Mouse (Mus musculus): ENCODE results near the gene Zpr1. TPM values are rescaled to one million over a fixed set of nuclear protein-coding genes. Genes with fewer than 3 reads are reported as not detected.

Zpr1 gene
- polyA plus RNA-seq, 1 experiment from 2014 or later: 64.2 TPM

DNA sequence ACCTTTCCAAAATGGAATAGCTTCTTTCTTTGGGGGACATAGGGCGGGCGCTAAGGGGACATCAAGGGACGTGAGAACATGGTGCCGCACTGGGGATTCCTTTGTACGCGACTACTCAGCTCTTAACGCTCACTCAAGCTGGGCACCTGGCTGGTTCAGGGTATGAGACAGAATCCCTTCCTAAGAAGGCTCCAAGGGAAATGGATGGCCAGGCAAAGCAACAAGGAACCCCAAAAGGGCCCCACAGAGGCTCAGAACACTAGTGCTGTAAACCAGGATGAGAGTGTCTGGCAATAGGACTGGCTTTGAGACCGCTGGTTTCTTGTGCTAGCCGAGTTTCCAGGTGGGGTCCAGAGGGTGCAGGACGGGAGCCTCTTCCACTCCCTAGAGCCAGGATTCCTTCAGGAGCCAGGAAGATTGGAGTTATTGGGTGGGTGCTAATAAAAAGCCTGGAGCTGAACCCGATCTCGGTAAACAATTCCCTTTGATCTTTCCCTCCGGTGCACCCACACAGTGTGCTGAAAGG lies 42.4 kb upstream of the Zpr1 start:
- H3K27ac ChIP-seq (replicated peaks; ENCODE audit: low read depth, low read length): no peak overlapping the region

DNA sequence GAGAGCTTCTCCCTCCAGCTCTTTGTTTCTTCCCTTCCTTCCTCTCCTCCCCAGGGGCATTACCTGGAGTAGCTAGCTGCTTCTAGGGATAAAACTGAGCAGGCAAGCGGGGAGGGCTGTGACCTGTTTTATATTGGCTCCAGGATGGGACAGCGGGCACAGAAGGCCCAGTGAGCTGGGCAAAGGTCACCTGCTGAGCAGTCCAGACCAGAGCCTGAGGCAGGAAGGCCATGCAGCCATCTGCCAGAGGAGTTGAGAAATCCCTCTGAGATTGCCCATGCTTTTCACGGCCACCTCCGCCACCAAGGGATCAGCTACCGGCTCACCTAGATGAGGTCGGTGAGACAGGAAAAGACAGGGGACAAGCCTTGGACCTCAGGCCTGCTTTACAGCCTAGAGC lies 37.7 kb upstream of the Zpr1 start:
- no peak for ATAC-seq (ENCODE audit: insufficient number of reproducible peaks, low FRiP score, low TSS enrichment, low read depth)
- no peak overlapping the region for H3K27ac ChIP-seq (replicated peaks; ENCODE audit: low read depth, low read length)
- no peaks in the 10 kb centered on the region for H3K36me3 ChIP-seq (ENCODE audit: control insufficient read depth, insufficient read depth, low read length)
- no peak overlapping the region for H3K9ac ChIP-seq (ENCODE audit: low read length)
- peaks cover 2% of the 10 kb centered on the region; the same call in 1 of the 2 replicates for H3K4me1 ChIP-seq (ENCODE audit: control insufficient read depth, insufficient read depth, low read length)
- no peak for DNase-seq (ENCODE audit: low spot score)
- WGBS: 89% methylated on average over 6 of the region's 6 CpGs
- H3K9me3 ChIP-seq (ENCODE audit: control insufficient read depth, low read length): no peaks in the 10 kb centered on the region
- no peak overlapping the region for H3K4me3 ChIP-seq (ENCODE audit: low read depth, low read length)
- no peak overlapping the region for H3K4me2 ChIP-seq (ENCODE audit: low read depth, severe bottlenecking)
- no peaks in the 10 kb centered on the region for H3K27me3 ChIP-seq (ENCODE audit: control insufficient read depth, insufficient read depth, low read length)

More for the DNA sequence above, 42.4 kb upstream of the Zpr1 start:
- Histone ChIP-seq H3K9me3 (ENCODE audit: control insufficient read depth, low read length) (no peaks in the 10 kb centered on the region), H3K4me1 (ENCODE audit: control insufficient read depth, insufficient read depth, low read length) (peaks cover 2% of the 10 kb centered on the region; the same call in 1 of the 2 replicates), H3K9ac (ENCODE audit: low read length) (peak overlapping the region; percentile 70), H3K4me2 (ENCODE audit: low read depth, severe bottlenecking) (peak overlapping the region; percentile 72), H3K27me3 (ENCODE audit: control insufficient read depth, insufficient read depth, low read length) (no peaks in the 10 kb centered on the region), H3K36me3 (ENCODE audit: control insufficient read depth, insufficient read depth, low read length) (no peaks in the 10 kb centered on the region), H3K4me3 (ENCODE audit: low read depth, low read length) (peak overlapping the region; percentile 47)
- ATAC-seq (ENCODE audit: insufficient number of reproducible peaks, low FRiP score, low TSS enrichment, low read depth) (no peak), DNase-seq (ENCODE audit: low spot score) (no peak)
- WGBS: 11% methylated on average over 13 of the region's 13 CpGs

DNA sequence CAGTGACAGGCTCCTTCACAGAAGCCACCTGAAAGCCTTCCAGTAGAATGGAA lies 37.4 kb upstream of the Zpr1 start, which contains the start of gene Apoc3:
Gene Apoc3 (minus strand): TSS at position 41 of the 53 bp plus-strand sequence.
- no peaks in the 10 kb centered on the region for H3K9me3 ChIP-seq (ENCODE audit: control insufficient read depth, low read length)
- H3K4me1 ChIP-seq (ENCODE audit: control insufficient read depth, insufficient read depth, low read length): peaks cover 1% of the 10 kb centered on the region; the same call in 1 of the 2 replicates
- DNase-seq (ENCODE audit: low spot score) (no peak), ATAC-seq (ENCODE audit: insufficient number of reproducible peaks, low FRiP score, low TSS enrichment, low read depth) (no peak)
- H3K4me3 ChIP-seq (ENCODE audit: low read depth, low read length): no peak within 1 kb of the TSS
- no peaks in the 10 kb centered on the region for H3K36me3 ChIP-seq (ENCODE audit: control insufficient read depth, insufficient read depth, low read length)
- H3K4me2 ChIP-seq (ENCODE audit: low read depth, severe bottlenecking): no peak within 1 kb of the TSS
- H3K27me3 ChIP-seq (ENCODE audit: control insufficient read depth, insufficient read depth, low read length): no peaks in the 10 kb centered on the region
- no peak within 1 kb of the TSS for H3K9ac ChIP-seq (ENCODE audit: low read length)
- H3K27ac ChIP-seq (replicated peaks; ENCODE audit: low read depth, low read length): no peak within 1 kb of the TSS

DNA sequence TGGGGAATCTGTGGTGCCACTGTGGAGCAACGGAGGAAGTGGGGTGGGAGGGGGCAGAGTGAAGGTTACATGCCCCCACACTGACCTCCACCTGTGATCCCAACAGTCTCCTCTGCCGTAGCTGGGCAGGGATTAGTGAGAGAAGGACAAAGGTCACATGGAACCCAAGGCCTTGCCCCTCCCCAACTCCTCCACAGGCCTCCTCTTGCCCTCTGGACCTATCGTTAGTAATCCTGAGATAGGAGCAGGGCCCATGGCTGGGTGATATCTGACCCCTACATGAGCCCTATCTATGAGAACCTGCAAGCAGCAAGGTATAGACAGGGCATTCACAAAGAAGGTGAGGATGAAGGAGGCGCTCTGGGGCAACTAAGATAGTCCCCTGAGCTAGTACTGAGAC lies 37.2 kb upstream of the Zpr1 start:
- Histone ChIP-seq H3K4me3 (ENCODE audit: low read depth, low read length) (no peak overlapping the region), H3K36me3 (ENCODE audit: control insufficient read depth, insufficient read depth, low read length) (no peaks in the 10 kb centered on the region), H3K9me3 (ENCODE audit: control insufficient read depth, low read length) (no peaks in the 10 kb centered on the region), H3K4me1 (ENCODE audit: control insufficient read depth, insufficient read depth, low read length) (no peaks in the 10 kb centered on the region; the same call in 1 of the 2 replicates), H3K27me3 (ENCODE audit: control insufficient read depth, insufficient read depth, low read length) (no peaks in the 10 kb centered on the region), H3K4me2 (ENCODE audit: low read depth, severe bottlenecking) (no peak overlapping the region), H3K27ac (replicated peaks; ENCODE audit: low read depth, low read length) (no peak overlapping the region), H3K9ac (ENCODE audit: low read length) (no peak overlapping the region)
- ATAC-seq (ENCODE audit: insufficient number of reproducible peaks, low FRiP score, low TSS enrichment, low read depth) (no peak), DNase-seq (ENCODE audit: low spot score) (no peak)
- 50% methylated on average over 4 of the region's 4 CpGs for WGBS

DNA sequence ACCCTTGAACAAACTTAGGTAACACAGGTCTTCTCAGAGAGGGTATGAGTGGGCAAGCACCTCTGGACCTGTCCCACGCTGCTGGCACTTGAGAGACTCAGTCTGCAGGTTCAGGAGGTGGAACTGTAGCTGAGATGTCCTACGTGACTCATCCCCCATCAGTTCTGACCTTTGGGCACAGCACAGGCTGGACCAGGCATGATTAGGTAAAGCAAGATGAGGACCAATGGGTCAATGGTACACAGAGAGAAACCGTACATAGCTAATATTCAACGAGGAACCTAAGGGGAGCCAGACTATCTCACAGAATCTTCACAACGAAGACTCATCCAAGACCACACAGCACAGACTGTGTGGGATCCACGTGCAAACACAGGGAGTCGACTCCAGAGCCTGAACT lies 34.0 kb upstream of the Zpr1 start:
- H3K9me3 ChIP-seq (ENCODE audit: control insufficient read depth, low read length): no peaks in the 10 kb centered on the region
- no peaks in the 10 kb centered on the region for H3K36me3 ChIP-seq (ENCODE audit: control insufficient read depth, insufficient read depth, low read length)
- no peaks in the 10 kb centered on the region for H3K4me1 ChIP-seq (ENCODE audit: control insufficient read depth, insufficient read depth, low read length)
- H3K9ac ChIP-seq (ENCODE audit: low read length): no peak overlapping the region
- H3K27me3 ChIP-seq (ENCODE audit: control insufficient read depth, insufficient read depth, low read length): no peaks in the 10 kb centered on the region
- DNase-seq (ENCODE audit: low spot score) (no peak), ATAC-seq (ENCODE audit: insufficient number of reproducible peaks, low FRiP score, low TSS enrichment, low read depth) (no peak)
- H3K27ac ChIP-seq (replicated peaks; ENCODE audit: low read depth, low read length): no peak overlapping the region
- no peak overlapping the region for H3K4me2 ChIP-seq (ENCODE audit: low read depth, severe bottlenecking)
- no peak overlapping the region for H3K4me3 ChIP-seq (ENCODE audit: low read depth, low read length)
- 89% methylated on average over 7 of the region's 7 CpGs for WGBS

DNA sequence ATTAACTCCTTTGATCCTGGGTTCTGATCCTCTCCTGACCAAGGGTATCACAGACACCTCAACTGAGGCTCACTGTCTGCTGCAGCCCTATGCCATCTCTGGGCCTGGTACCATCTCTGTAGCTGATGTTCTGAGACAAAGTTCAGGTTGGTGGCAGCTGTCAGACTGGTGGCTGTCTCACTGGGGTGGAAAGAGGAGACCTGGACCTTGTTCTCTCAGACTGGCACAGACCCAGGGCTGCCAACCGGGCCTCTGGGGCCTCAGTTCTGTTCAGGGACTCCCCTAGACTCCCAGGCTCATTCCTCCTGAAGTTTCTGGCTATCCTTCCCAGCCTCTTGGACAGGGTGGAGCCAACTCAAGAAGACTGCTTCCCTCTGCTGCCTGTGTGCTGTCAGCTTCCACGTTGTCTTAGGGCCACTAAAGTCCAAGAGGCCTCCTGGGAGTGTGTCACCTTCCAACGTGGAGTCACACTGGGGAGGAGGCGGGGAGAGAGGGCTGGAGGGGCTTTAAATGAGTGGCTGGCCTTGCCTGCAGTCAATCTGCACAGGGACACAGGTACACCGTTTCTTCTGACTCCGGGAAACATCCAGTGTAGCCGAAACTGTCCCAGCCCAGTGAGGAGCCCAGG lies 32.2 kb upstream of the Zpr1 start, which contains the start of gene Apoa4:
Gene Apoa4 (plus strand): TSS at position 171 of the 628 bp plus-strand sequence.
- Histone ChIP-seq H3K9ac (ENCODE audit: low read length) (no peak within 1 kb of the TSS), H3K27ac (replicated peaks; ENCODE audit: low read depth, low read length) (no peak within 1 kb of the TSS), H3K27me3 (ENCODE audit: control insufficient read depth, insufficient read depth, low read length) (no peaks in the 10 kb centered on the region), H3K4me2 (ENCODE audit: low read depth, severe bottlenecking) (no peak within 1 kb of the TSS), H3K9me3 (ENCODE audit: control insufficient read depth, low read length) (no peaks in the 10 kb centered on the region), H3K4me1 (ENCODE audit: control insufficient read depth, insufficient read depth, low read length) (no peaks in the 10 kb centered on the region), H3K36me3 (ENCODE audit: control insufficient read depth, insufficient read depth, low read length) (no peaks in the 10 kb centered on the region), H3K4me3 (ENCODE audit: low read depth, low read length) (no peak within 1 kb of the TSS)
- DNase-seq (ENCODE audit: low spot score): no peak
- no peak for ATAC-seq (ENCODE audit: insufficient number of reproducible peaks, low FRiP score, low TSS enrichment, low read depth)
- WGBS: 66% methylated on average over 7 of the region's 7 CpGs

DNA sequence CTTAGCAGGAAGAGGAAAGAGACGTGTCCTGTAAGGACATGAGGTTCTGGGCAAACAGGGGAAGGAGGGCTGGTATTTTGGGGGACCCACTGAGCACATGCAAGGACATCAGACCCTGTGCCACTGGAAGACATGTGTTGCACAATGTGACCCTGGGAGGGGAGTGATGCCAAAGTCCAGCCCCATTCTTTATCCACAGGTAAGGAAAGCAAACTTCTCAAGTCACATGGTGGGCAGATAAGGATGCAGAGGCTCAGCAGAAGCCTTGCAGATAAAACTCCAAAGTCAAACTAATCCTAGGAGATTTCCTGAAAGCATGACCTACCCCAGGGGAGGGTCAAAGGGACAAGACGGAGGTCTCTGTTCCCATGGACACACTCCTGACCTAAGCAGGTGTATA lies 31.0 kb upstream of the Zpr1 start:
- H3K4me3 ChIP-seq (ENCODE audit: low read depth, low read length): no peak overlapping the region
- H3K27me3 ChIP-seq (ENCODE audit: control insufficient read depth, insufficient read depth, low read length): no peaks in the 10 kb centered on the region
- DNase-seq (ENCODE audit: low spot score) (no peak), ATAC-seq (ENCODE audit: insufficient number of reproducible peaks, low FRiP score, low TSS enrichment, low read depth) (no peak)
- H3K36me3 ChIP-seq (ENCODE audit: control insufficient read depth, insufficient read depth, low read length): no peaks in the 10 kb centered on the region
- no peaks in the 10 kb centered on the region for H3K4me1 ChIP-seq (ENCODE audit: control insufficient read depth, insufficient read depth, low read length)
- no peak overlapping the region for H3K4me2 ChIP-seq (ENCODE audit: low read depth, severe bottlenecking)
- no peak overlapping the region for H3K9ac ChIP-seq (ENCODE audit: low read length)
- H3K9me3 ChIP-seq (ENCODE audit: control insufficient read depth, low read length): no peaks in the 10 kb centered on the region
- no peak overlapping the region for H3K27ac ChIP-seq (replicated peaks; ENCODE audit: low read depth, low read length)
- WGBS: 71% methylated on average over 2 of the region's 2 CpGs

DNA sequence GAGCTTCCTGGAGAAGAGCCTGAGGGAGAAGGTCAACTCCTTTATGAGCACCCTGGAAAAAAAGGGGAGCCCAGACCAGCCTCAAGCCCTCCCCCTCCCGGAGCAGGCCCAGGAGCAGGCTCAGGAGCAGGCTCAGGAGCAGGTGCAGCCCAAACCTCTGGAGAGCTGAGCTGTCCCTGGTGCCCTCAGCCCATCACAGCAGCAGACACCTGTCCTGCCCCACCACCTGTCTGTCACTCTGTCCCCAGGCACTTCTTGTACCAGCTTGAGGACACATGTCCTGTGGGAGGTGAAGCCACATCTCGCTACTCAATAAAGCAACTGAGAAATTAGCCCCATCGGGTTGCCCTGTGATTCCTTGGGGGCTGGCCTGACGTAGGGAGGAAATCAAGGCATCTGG lies 29.7 kb upstream of the Zpr1 start:
- no peak overlapping the region for H3K27ac ChIP-seq (replicated peaks; ENCODE audit: low read depth, low read length)
- H3K9ac ChIP-seq (ENCODE audit: low read length): no peak overlapping the region
- ATAC-seq (ENCODE audit: insufficient number of reproducible peaks, low FRiP score, low TSS enrichment, low read depth): no peak
- WGBS: 68% methylated on average over 4 of the region's 4 CpGs
- no peaks in the 10 kb centered on the region for H3K27me3 ChIP-seq (ENCODE audit: control insufficient read depth, insufficient read depth, low read length)
- DNase-seq (ENCODE audit: low spot score): no peak
- no peaks in the 10 kb centered on the region for H3K4me1 ChIP-seq (ENCODE audit: control insufficient read depth, insufficient read depth, low read length)
- no peaks in the 10 kb centered on the region for H3K36me3 ChIP-seq (ENCODE audit: control insufficient read depth, insufficient read depth, low read length)
- no peaks in the 10 kb centered on the region for H3K9me3 ChIP-seq (ENCODE audit: control insufficient read depth, low read length)
- no peak overlapping the region for H3K4me2 ChIP-seq (ENCODE audit: low read depth, severe bottlenecking)
- no peak overlapping the region for H3K4me3 ChIP-seq (ENCODE audit: low read depth, low read length)

DNA sequence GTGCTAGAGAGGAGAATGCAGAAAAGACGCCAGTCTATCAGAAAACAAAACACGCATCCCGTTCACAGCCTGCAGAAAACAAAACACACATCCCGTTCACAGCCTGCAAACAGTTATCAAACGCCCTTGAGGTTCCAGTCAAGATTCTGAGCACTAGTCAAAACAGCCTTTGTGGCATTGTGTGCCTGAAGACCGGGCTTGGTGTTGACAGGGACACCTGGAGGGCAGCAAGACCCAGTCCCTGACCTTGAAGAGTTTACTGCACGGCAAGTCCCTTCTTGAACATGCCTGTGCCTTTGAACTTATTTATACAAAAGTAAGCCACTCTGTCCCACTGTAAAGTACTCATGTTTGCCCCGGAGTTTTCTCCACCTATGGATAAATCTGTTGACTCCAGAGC lies 29.3 kb upstream of the Zpr1 start:
- Histone ChIP-seq H3K27ac (replicated peaks; ENCODE audit: low read depth, low read length) (no peak overlapping the region), H3K4me3 (ENCODE audit: low read depth, low read length) (no peak overlapping the region)
- WGBS: 62% methylated on average over 8 of the region's 8 CpGs

More for the DNA sequence above, 29.3 kb upstream of the Zpr1 start:
- H3K27me3 ChIP-seq (ENCODE audit: control insufficient read depth, insufficient read depth, low read length): no peaks in the 10 kb centered on the region
- no peaks in the 10 kb centered on the region for H3K36me3 ChIP-seq (ENCODE audit: control insufficient read depth, insufficient read depth, low read length)
- no peaks in the 10 kb centered on the region for H3K9me3 ChIP-seq (ENCODE audit: control insufficient read depth, low read length)
- no peaks in the 10 kb centered on the region for H3K4me1 ChIP-seq (ENCODE audit: control insufficient read depth, insufficient read depth, low read length)
- DNase-seq (ENCODE audit: low spot score): no peak
- ATAC-seq (ENCODE audit: insufficient number of reproducible peaks, low FRiP score, low TSS enrichment, low read depth): no peak
- H3K9ac ChIP-seq (ENCODE audit: low read length): no peak overlapping the region
- H3K4me2 ChIP-seq (ENCODE audit: low read depth, severe bottlenecking): no peak overlapping the region

Measured in limb, embryonic 11.5 days (tissue).